Mouse (Mus musculus): ENCODE data around the gene Tead3. TPM values are rescaled to one million over a fixed set of nuclear protein-coding genes. Genes with fewer than 3 reads are reported as not detected.

Tead3 gene
- total and polyA plus RNA-seq, 3 experiments: 0.42 TPM; not detected in 2

DNA sequence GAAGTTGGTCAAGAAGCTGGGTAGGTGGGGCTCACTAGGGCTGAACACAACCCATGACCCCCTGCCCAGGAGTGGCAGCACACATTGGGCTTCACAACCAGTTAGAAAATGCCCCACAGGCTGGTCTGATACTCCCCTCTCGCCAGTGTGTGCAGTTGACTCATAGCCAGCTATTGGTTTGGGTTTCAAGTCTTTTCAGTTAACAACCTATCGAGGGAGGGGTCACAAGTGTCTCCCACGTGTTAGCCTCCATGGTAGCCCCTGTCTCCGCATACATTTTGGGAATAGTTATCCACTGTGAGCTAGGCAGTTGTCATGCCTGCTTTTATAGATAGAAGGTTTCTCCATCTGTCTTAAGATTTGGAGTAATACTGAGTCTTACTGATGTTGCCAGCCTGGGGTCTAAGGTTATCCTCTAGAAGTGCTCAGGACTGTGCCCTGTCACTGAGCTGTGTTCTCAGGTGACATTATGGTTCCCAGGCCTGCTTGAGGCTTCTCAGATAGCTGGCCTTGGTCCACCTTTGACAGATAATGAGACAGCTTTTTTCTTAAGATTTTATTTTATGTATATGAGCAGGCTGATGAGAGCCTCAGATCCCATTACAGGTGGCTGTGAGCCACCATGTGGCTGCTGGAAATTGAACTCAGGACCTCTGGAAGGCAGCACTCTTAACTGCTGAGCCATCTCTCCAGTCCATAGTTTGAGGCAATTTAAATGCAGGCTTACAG, 20.9 kb downstream of the Tead3 start (continued):
- TF ChIP-seq USF1 (IDR thresholded peaks at IDR 0.05; ENCODE audit: low read depth, low read length) (no peak), PAX5 (IDR thresholded peaks at IDR 0.05; ENCODE audit: low read length) (no peak), MEF2A (IDR thresholded peaks at IDR 0.05; ENCODE audit: borderline replicate concordance, low read depth, low read length) (no peak), MXI1 (IDR thresholded peaks at IDR 0.05; ENCODE audit: low read depth, low read length) (peak; percentile 82; the same call in 1 of the 2 replicates), JUN (IDR thresholded peaks at IDR 0.05; ENCODE audit: insufficient read depth, low read depth, low read length) (no peak), MAFK (IDR thresholded peaks at IDR 0.05; ENCODE audit: insufficient replicate concordance, low read length) (no peak), TCF12 (IDR thresholded peaks at IDR 0.05; ENCODE audit: low read depth, low read length) (peak; percentile 23; the same call in 1 of the 2 replicates)

DNA sequence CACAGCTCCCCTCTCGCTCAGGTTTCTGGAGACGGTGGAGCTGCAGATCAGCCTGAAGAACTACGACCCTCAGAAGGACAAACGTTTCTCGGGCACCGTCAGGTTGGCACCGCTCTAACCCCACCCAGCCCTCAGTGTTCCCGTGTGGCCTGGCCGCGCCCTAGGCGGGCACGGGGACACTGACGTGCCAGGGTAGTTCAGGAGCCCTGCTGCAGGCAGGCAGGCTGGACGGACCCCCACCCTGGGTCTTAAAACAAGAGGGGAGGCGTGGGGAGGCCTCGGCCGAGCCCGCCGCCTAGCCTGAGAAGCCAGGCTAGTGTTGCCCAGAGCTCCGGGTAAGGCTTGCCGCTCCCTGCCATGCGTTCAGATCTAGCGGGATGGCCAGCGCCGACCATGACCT, 21.7 kb downstream of the Tead3 start:
- dilution Hi-C loops (cut with MboI; ENCODE audit: extremely low pct_ligation_motif_present, extremely low pct_unique_long_range_greater_than_20kb, low sequenced_read_pairs): no loop called here
- peak overlapping the region; percentile 90 to 100 (median 93) for H3K4me3 ChIP-seq (replicated peaks in 1 of 3; ENCODE audit: low read depth in 2 of 3, low read length in 2 of 3, poor library complexity in 1 of 3)
- peaks cover 15% of the 10 kb centered on the region for H3K79me2 ChIP-seq (replicated peaks; ENCODE audit: control insufficient read depth, extremely low read depth, insufficient read depth, poor library complexity, severe bottlenecking)
- H3K27ac ChIP-seq (ENCODE audit: insufficient read depth, low read depth): peak overlapping the region; percentile 74
- H3K36me3 ChIP-seq (replicated peaks in 1 of 2; ENCODE audit: control insufficient read depth in 1 of 2, insufficient read depth in 1 of 2, low read length in 1 of 2): peaks cover 36 to 65% of the 10 kb centered on the region in 2 experiments
- peaks cover 4% of the 10 kb centered on the region for H3K9me3 ChIP-seq (replicated peaks; ENCODE audit: low read length)
- peaks cover 6% of the 10 kb centered on the region for H3K27me3 ChIP-seq (replicated peaks)
- no peak overlapping the region for H3K4me2 ChIP-seq (ENCODE audit: insufficient read depth, low read depth, poor library complexity, severe bottlenecking)
- TF ChIP-seq HCFC1 (IDR thresholded peaks at IDR 0.05; ENCODE audit: low read depth, low read length) (no peak), RAD21 (IDR thresholded peaks at IDR 0.05; ENCODE audit: low read depth, low read length) (no peak), POLR2AphosphoS2 (IDR thresholded peaks at IDR 0.05; ENCODE audit: low read depth, low read length) (no peak), TCF12 (IDR thresholded peaks at IDR 0.05; ENCODE audit: low read depth, low read length) (no peak), KAT2A (IDR thresholded peaks at IDR 0.05; ENCODE audit: insufficient replicate concordance, low read length) (no peak), NELFE (IDR thresholded peaks at IDR 0.05; ENCODE audit: low read depth, low read length) (no peak), JUN (IDR thresholded peaks at IDR 0.05; ENCODE audit: insufficient read depth, low read depth, low read length) (no peak), CHD2 (IDR thresholded peaks at IDR 0.05; ENCODE audit: low read length) (no peak), ZC3H11A (IDR thresholded peaks at IDR 0.05; ENCODE audit: low read depth, low read length) (no peak), USF2 (conservative IDR thresholded peaks at IDR 0.05; ENCODE audit: low read depth, low read length) (no peak), CHD1 (IDR thresholded peaks at IDR 0.05; ENCODE audit: low read depth, low read length) (no peak), TBP (conservative IDR thresholded peaks at IDR 0.05; ENCODE audit: low read depth, low read length) (no peak), ELF1 (IDR thresholded peaks at IDR 0.05; ENCODE audit: low read depth, low read length) (no peak), NRF1 (IDR thresholded peaks at IDR 0.05; ENCODE audit: low read depth, low read length) (no peak)
- DNase-seq (ENCODE audit: extremely low read depth): no peak
- H3K9ac ChIP-seq (ENCODE audit: insufficient read depth, low read depth): peak overlapping the region; percentile 98
- in situ Hi-C loops (cut with MboI; ENCODE audit: low pct_ligation_motif_present, low pct_unique_long_range_greater_than_20kb, low sequenced_read_pairs): no loop called here
- peaks cover 13 to 26% of the 10 kb centered on the region in 2 experiments for H3K4me1 ChIP-seq (ENCODE audit: control insufficient read depth in 1 of 2, insufficient read depth in 2 of 2)
